Mouse (Mus musculus) limb, embryonic 10.5 days (tissue): ENCODE data around the gene Camkk1. TPM values are rescaled to one million over a fixed set of nuclear protein-coding genes. Genes with fewer than 3 reads are reported as not detected.

Experiments
- DNase-seq: peaks from one replicate; pipeline ENCODE4 v3.0.0-alpha.2; 2017; ENCODE audit warnings: low spot score
- H3K27ac ChIP-seq: fragments of 300-500 bp; sonication (generic); 2 replicates; pipeline ENCODE4 v1.5.1; 2016; ENCODE audit warnings: mild to moderate bottlenecking
- H3K27me3 ChIP-seq: fragments of 300-500 bp; sonication (generic); 2 replicates; pipeline ENCODE4 v1.6.1; 2016; ENCODE audit warnings: low read depth, mild to moderate bottlenecking; ENCODE audit not compliant: poor library complexity, severe bottlenecking
- H3K36me3 ChIP-seq: fragments of 300-500 bp; sonication (generic); 2 replicates; pipeline ENCODE4 v1.6.1; 2016; ENCODE audit warnings: mild to moderate bottlenecking, moderate library complexity
- H3K4me1 ChIP-seq: fragments of 300-500 bp; sonication (generic); 2 replicates; pipeline ENCODE4 v1.6.1; 2016
- H3K4me3 ChIP-seq: fragments of 300-500 bp; sonication (generic); 2 replicates; pipeline ENCODE4 v1.5.1; 2016; ENCODE audit warnings: mild to moderate bottlenecking, moderate library complexity
- H3K9me3 ChIP-seq: fragments of 300-500 bp; sonication (generic); replicated peaks from 2 replicates; pipeline ENCODE4 v1.6.1; 2016; ENCODE audit warnings: mild to moderate bottlenecking
- WGBS: fragments of 180-500 bp; shearing (Covaris S2); methylation state at CpG from one replicate; pipeline ENCODE4 v1.1.7; 2016; 5-methylcytosine and 5-hydroxymethylcytosine counted together
- polyA plus RNA-seq: library from polyadenylated mRNA; unstranded; fragments of >200 nt; fragmentation: Nextera tagmentation; extraction: Ambion mirVana; gene quantifications from 2 replicates; pipeline ENCODE4 v1.2.1, GENCODE M21; 2016

The Camkk1 gene
- polyA plus RNA-seq, 1 experiment from 2014 or later, result 6.3 TPM

DNA sequence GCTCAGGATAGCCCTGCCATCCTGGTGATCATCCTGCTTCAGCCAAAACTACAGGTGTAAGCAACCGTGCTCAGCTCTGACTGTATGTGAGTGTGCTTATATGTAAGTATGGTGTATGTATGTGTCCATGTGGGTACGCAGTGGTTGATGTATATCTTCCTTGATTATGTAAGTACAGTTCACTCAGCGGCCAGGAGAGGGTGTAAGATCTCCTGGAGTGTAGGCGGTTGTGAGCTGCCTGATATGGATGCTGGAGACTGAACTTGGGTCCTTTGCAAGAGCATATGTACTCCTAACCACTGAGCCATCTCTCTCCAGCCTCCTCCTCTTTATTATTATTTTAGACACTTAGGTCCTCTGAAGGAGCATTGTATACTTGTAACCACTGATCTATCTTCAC is 26.0 kb downstream of the Camkk1 start:
- H3K9me3 ChIP-seq, result no peaks in the 10 kb centered on the region
- no peak overlapping the region for H3K4me3 ChIP-seq
- 76% methylated on average over 4 of the region's 4 CpGs for WGBS
- H3K36me3 ChIP-seq, result peaks cover 2% of the 10 kb centered on the region
- DNase-seq, result no peak
- H3K27ac ChIP-seq, result no peak overlapping the region
- peaks cover 26% of the 10 kb centered on the region for H3K4me1 ChIP-seq
- H3K27me3 ChIP-seq, result no peaks in the 10 kb centered on the region

DNA sequence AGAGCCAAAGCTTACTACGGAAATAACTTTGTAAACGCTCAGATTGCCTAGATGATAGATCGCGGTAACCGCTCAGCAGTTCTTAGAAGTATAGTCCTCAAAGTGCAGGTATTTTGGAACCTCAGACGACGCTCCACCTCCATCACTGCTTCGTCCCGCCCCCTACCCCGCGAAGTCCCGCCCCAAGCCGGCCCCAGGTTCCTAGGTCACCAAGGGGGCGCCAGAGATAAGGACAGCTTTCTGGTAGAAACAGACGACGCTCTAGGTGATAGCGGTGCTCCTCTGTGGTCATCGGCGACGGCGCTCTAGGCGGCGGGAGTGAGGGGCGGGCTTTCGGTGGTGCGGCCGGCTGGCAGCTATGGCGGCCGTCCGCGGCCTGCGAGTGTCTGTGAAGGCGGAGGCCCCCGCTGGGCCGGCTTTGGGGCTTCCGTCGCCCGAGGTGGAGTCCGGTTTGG is 28.8 kb downstream of the Camkk1 start, which contains the start of gene Ncbp3:
Gene Ncbp3, plus strand, starts transcription at position 242 of the 455 bp plus-strand sequence.
- H3K4me1 ChIP-seq, result peaks cover 26% of the 10 kb centered on the region
- WGBS, result under 1% methylated on average over 39 of the region's 39 CpGs
- no peaks in the 10 kb centered on the region for H3K9me3 ChIP-seq
- peak within 1 kb of the TSS; percentile 98 for H3K4me3 ChIP-seq
- no peaks in the 10 kb centered on the region for H3K27me3 ChIP-seq
- peaks cover 29% of the 10 kb centered on the region for H3K36me3 ChIP-seq
- H3K27ac ChIP-seq, result peak within 1 kb of the TSS; percentile 97
- DNase-seq, result peak; percentile 95

DNA sequence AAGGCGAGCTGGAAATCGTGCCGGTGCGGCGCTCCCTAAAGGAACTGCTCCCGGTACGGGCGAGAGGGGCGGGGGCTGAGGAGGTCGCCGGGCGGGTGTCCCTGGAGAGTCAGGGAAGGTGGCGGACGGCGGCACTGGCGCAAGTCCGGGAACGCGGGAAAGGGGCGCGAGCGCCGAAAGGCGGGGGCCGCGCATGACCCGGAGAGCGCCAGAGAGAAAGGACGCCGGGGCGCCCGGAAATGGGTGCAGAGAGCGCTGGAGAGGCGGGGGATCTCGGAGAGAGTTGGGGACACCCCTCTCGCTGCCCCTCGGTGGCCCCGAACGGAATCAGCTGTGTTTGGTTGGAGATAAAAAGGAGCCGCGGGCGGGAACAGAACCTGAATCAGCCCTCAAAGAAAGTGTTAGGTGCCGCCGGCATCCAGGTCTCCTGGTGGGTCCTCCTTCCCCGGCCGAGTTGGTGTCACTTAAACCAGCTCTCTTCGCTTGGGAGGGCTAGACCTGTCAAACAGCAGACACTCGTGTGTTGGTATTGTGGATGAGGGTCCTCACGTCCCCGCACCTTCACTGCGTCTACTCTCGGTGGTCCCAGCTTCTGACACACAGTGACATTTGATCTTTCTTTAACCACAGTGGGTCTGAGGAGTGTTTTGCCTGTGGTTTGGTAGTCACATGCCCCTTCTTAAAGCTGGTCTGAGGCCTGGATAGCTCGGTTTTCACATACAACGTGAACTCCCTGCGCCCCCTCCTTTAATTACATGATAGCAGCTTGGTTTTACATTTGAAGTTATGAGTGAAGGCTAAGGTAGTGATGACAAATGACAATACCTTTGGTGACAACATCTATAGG is 29.4 kb downstream of the Camkk1 start:
- Histone ChIP-seq H3K27ac (peak overlapping the region; percentile 97), H3K4me1 (peaks cover 24% of the 10 kb centered on the region), H3K4me3 (peak overlapping the region; percentile 98), H3K36me3 (peaks cover 35% of the 10 kb centered on the region), H3K9me3 (no peaks in the 10 kb centered on the region), H3K27me3 (no peaks in the 10 kb centered on the region)
- no peak for DNase-seq
- WGBS, result 1% methylated on average over 55 of the region's 55 CpGs

DNA sequence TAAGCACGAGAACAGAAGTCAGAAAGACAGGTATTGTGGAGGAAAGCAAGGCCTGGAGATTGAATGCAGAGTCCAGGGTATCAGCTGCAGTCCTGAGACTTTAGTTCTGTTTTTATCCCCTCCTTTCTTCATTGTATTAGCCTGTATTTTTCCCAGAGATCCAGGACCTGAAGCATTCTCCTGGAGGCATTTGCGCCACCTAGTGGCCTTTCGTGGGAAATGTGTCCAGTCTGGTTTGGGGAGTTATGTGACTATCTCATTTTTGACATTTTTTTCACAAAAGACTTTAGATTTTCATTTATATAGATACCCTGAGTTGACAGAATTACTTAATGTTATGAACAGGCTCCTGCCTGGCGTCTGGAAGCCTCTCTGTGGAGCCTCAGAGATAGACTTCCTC is 30.5 kb downstream of the Camkk1 start:
- no peak overlapping the region for H3K27ac ChIP-seq
- 9% methylated on average over 4 of the region's 4 CpGs for WGBS
- H3K4me3 ChIP-seq, result peak overlapping the region; percentile 98
- no peaks in the 10 kb centered on the region for H3K9me3 ChIP-seq
- peak; percentile 84 for DNase-seq
- peaks cover 46% of the 10 kb centered on the region for H3K36me3 ChIP-seq
- H3K4me1 ChIP-seq, result peaks cover 13% of the 10 kb centered on the region
- H3K27me3 ChIP-seq, result no peaks in the 10 kb centered on the region

DNA sequence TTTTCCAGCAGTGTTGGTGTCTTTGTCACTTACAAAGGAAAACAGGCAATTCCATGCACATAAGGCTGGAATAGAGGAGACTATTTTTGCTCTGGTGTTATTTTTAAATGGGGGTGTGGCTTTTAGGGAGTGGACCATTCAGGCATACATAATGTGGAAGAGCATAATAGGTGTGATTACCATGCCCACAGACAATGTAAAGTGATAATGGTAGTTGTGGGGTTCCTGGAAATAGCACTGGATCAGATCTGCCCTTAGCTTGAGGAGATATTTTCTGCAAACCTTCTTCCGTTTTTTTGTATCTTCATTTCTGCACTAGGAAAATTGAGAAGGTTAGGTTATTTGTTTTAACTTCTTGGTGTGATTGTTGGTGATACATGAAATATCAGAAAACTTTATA is 34.0 kb downstream of the Camkk1 start:
- Histone ChIP-seq H3K4me3 (no peak overlapping the region), H3K36me3 (peaks cover 81% of the 10 kb centered on the region), H3K27ac (no peak overlapping the region), H3K9me3 (no peaks in the 10 kb centered on the region), H3K27me3 (no peaks in the 10 kb centered on the region), H3K4me1 (peaks cover 9% of the 10 kb centered on the region)
- DNase-seq, result no peak
- 94% methylated on average over 1 of the region's 1 CpGs for WGBS

DNA sequence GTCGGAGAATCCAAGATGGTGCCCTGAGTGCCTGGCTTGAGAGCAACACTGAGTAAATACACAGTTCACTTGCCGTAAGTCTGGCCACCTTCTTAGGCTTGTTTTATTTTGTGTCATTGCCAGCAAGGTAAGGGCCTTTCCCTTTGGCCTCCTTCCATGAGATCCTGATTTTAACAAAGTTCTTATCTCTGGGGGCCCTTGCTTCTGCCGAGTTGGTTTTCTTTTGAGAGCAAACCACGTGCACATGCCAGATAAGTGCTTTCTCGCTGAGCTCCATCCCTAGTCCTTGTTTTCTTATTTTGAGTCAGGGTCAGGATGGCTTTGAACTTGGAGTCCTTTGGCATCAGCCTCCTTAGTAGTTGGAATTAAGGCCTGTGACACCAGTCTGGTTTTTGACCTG is 38.9 kb downstream of the Camkk1 start:
- Histone ChIP-seq H3K9me3 (no peaks in the 10 kb centered on the region), H3K27me3 (no peaks in the 10 kb centered on the region), H3K4me1 (no peaks in the 10 kb centered on the region), H3K36me3 (peaks cover 93% of the 10 kb centered on the region), H3K27ac (no peak overlapping the region), H3K4me3 (no peak overlapping the region)
- 91% methylated on average over 5 of the region's 5 CpGs for WGBS
- no peak for DNase-seq

DNA sequence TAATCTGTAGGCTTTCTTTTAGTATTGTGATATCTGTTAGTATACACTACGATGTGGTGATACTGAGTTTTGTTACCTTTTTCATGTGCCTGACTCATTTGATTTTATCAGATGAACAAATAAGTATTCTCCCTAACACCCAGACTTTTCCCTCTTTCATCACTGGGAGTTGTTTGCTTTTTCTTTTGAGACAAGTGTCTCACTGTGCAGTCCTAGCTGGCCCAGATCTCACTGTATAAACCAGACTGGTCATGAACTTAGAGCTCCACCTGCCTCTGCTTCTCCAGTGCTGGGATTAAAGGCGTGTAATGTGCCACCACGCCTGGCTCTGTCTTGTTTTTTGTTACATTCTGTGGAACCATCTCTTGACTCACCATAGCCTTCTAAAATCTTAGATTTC is 40.8 kb downstream of the Camkk1 start:
- 94% methylated on average over 3 of the region's 3 CpGs for WGBS
- no peaks in the 10 kb centered on the region for H3K27me3 ChIP-seq
- no peaks in the 10 kb centered on the region for H3K4me1 ChIP-seq
- H3K4me3 ChIP-seq, result no peak overlapping the region
- H3K36me3 ChIP-seq, result peaks cover 81% of the 10 kb centered on the region
- H3K9me3 ChIP-seq, result no peaks in the 10 kb centered on the region
- no peak for DNase-seq
- no peak overlapping the region for H3K27ac ChIP-seq

DNA sequence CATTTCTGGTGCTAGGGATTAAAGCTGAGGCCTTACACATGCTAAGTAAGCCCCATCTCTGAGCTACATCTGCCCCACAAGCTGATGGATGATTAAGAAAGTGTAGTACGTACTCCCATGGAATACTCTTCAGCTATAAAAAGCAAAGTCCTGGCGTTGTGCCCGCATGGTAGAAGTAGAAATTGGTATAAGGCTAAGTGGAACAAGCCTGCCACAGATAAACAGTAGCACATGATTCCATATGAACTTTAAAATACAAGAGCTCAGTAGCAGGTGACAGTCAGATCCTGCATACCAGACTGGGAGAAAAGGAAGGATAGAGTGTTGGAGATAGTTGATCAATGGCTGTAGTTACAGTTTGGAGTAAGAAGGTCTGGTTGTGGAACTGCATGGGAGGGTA is 42.6 kb downstream of the Camkk1 start:
- no peaks in the 10 kb centered on the region for H3K4me1 ChIP-seq
- DNase-seq, result no peak
- 97% methylated on average over 3 of the region's 3 CpGs for WGBS
- H3K27me3 ChIP-seq, result no peaks in the 10 kb centered on the region
- H3K36me3 ChIP-seq, result peaks cover 74% of the 10 kb centered on the region
- H3K27ac ChIP-seq, result no peak overlapping the region
- no peak overlapping the region for H3K4me3 ChIP-seq
- H3K9me3 ChIP-seq, result no peaks in the 10 kb centered on the region

DNA sequence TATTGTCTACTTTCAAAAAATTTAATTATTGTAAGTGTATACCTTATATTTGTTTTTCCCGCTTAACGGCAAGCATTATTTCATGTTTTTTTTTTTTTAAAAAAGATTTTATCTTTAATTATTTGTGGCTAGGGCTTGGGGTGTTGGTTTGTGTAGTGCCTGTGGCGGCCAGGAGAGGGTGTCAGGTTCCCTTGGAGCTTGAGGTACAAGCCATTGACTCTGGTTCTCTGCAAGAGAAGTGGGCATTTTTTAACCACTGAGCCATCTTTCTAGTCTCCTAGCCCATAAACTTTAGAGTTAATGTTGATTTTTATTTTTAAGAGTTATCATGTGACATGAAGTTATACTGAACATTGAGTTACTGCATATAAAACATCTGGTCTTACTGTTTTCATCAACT is 53.0 kb downstream of the Camkk1 start:
- Histone ChIP-seq H3K9me3 (no peaks in the 10 kb centered on the region), H3K27ac (no peak overlapping the region), H3K36me3 (peaks cover 97% of the 10 kb centered on the region), H3K4me3 (no peak overlapping the region), H3K4me1 (no peaks in the 10 kb centered on the region), H3K27me3 (no peaks in the 10 kb centered on the region)
- no peak for DNase-seq
- WGBS, result 89% methylated on average over 3 of the region's 3 CpGs

DNA sequence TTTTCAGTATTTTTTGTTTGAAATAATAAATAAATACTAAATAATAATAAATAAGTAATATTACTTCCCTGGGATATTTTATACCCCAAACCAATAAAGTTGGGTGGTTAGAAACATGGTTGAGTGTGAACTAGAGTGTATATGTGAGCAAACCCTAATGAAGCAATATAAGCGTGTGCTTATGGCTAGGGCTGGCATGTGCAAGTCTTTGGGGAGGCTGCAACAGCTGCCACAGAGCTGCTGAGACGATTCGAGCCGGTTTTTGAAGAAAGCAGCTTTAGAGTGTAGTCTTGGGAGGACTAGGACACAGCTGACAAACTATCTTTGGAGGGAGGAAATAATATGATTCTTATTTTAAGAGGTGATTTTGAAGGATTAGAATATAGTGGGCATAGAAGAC is 57.5 kb downstream of the Camkk1 start:
- Histone ChIP-seq H3K4me3 (no peak overlapping the region), H3K9me3 (no peaks in the 10 kb centered on the region), H3K4me1 (no peaks in the 10 kb centered on the region), H3K36me3 (peaks cover 97% of the 10 kb centered on the region), H3K27ac (no peak overlapping the region), H3K27me3 (no peaks in the 10 kb centered on the region)
- DNase-seq, result no peak
- 95% methylated on average over 4 of the region's 4 CpGs for WGBS

DNA sequence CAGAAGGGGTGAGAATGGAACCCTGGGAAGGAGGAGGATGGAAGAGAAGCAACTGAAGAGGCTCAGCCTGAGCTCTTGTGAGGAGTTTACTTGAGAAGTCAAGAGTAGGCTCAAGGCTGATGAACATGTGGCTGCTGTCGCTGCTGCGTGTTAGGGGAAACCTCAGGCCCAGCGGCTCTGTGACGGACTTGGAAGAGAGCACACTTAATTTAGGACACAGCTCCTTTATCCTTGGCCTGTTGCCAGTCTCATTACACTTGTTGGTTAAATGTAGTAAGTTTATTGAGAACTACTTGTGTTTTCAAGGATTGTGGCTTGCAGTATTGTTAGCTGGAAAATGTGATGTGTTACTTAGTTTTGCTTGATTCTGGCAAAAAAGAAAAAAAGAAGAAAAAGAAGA is 57.9 kb downstream of the Camkk1 start:
- no peaks in the 10 kb centered on the region for H3K9me3 ChIP-seq
- no peak overlapping the region for H3K4me3 ChIP-seq
- H3K27ac ChIP-seq, result no peak overlapping the region
- no peaks in the 10 kb centered on the region for H3K4me1 ChIP-seq
- no peak for DNase-seq
- H3K27me3 ChIP-seq, result no peaks in the 10 kb centered on the region
- H3K36me3 ChIP-seq, result peaks cover 98% of the 10 kb centered on the region
- 95% methylated on average over 4 of the region's 4 CpGs for WGBS

DNA sequence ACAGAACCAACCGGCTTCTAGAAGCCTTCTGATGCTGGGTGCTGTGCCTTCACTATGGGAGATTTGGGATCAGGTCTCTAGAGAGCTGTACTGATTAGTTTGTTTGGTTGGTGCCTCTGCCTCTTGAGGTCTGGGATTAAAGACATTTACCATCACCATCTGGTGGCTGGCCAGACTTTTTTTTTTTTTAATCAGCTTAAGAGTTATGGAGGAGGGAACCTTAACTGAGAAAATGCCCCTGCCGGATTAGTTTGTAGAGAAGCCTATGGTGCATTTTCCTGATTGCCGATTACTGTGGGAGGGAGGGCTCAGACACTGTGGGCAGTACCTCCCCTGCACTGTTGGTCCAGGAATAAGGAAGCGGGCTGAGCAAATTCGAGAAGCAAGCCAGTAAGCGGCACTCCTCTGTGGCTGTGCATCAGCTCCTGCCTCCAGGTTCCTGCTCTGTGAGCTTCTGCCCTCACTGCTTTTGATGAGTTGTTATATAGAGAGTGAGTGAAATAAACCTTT is 58.5 kb downstream of the Camkk1 start:
- WGBS, result 92% methylated on average over 6 of the region's 6 CpGs
- Histone ChIP-seq H3K4me1 (no peaks in the 10 kb centered on the region), H3K4me3 (no peak overlapping the region), H3K9me3 (no peaks in the 10 kb centered on the region), H3K36me3 (peaks cover 99% of the 10 kb centered on the region), H3K27me3 (no peaks in the 10 kb centered on the region), H3K27ac (no peak overlapping the region)
- no peak for DNase-seq

DNA sequence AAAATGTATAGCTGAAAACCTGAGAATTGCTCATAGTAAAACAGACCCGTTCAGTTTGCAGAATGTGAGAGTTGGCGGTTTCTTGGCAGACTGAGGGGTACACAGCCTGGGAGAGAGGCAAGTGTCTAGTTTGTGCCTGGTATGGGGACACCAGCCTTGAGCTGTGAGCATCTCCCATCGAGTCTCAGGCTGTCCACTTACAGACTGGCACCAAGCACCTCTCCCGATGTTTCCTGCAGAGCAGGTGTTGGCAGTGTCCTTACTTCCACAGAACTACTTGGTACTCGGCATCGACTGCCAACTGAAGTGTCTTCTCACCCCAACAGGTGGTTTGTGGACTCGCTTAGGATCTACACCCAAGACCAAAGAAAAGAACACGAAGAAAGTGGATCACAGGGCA is 59.8 kb downstream of the Camkk1 start:
- Histone ChIP-seq H3K4me3 (no peak overlapping the region), H3K9me3 (no peaks in the 10 kb centered on the region), H3K27me3 (no peaks in the 10 kb centered on the region), H3K27ac (no peak overlapping the region), H3K36me3 (peaks cover 94% of the 10 kb centered on the region), H3K4me1 (no peaks in the 10 kb centered on the region)
- 96% methylated on average over 8 of the region's 8 CpGs for whole genome bisulfite sequencing
- no peak for DNase-seq
